Mouse (Mus musculus) left cerebral cortex, adult 11 months (tissue): ENCODE data around the gene Foxp4.

Source experiments
- DNase-seq: peaks from one replicate; pipeline ENCODE4 v3.0.0; 2022; ENCODE audit warnings: low spot score

The Foxp4 gene

DNA sequence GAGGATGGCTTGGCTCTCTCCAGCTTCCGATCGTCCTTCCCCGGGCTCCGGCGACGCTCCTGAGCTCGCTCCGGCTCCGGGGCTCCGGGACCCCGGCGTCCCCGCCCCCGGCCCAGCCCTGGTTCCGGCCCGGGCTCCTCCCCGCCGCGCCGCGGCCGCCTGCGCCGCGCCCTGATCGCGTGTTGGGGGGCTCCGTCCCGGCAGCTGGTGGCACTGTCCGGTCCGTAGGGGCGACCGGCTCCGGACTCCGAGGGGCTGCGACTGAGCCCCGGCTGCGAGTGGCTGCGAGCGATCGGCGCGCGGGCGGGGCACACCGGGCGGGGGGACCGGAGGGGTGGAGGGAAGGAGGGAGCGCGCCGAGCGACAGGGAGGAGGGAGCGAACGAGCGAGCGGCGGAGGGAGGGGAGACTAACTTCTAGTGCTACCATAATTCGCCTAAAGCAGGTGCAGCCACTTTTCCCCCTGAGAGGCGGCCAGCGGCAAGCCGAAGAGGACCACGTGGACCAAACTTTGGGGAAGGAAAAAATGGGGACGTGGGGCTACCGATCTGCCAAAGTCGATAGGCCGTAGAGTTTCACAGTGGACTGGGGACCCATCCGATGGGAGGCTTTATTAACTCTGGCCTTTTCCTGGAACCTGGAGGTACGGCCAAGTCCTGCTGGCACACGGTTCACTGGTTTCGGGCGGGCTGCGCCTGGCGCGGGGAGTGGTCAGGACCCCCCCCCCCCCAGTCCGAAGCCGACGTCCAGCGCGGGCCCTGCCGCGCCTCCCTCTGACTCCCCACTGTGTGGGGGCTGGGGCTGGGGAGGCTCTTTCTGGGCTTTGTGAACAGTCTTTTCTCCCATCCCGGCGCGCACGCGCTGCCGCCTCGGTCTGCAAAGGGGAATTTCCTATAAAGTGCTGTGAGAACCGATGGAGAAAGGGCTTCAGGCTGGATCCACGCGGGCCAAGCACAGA, at the start of gene Foxp4:
TSS of gene Foxp4 (minus strand) at position 263 of the 957 bp plus-strand sequence.
- peak; percentile 31 for DNase-seq

DNA sequence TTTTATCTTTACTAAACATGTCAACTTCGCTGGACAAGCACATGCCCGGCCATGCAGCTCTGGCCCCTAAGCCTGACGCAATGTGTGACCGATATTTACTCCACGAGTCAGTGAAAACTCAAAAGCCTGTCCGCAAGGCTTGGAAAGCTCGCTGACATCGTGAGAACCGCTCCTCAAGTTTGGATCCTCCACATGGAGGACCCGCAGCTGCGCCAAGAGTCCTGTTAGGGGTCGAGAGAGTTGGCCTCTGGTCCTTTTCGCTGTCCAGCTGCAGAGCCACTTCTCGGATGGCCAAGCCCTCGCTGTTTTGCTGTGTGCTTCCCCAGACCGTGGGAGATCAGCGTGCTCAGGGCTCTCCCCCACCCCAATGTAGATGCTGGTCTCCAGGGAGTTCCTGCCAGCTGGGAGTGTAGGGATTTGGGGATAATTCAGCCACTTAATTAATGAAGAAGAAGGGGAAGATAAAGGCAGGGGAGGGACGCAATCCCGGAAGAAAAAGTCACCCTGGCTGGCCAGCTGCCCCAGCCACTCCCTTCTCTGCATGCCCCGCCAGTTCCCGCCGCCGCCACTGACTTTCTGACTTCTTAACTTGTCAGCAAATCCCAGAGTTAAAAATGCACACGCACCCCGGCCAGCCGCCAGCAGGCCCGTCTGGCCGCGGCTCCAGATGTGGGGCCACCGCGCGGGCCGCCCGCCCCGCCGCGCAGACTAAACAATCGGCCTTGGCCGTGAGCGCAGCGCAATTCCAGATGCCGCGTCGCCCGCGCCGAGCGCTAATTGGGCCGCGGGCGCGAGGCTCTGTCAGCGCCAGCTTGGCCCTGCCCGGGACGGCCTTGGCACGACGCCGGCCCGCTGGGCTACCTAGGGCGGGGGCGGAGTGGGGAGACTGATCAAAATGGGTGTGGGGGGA, 49.4 kb upstream of the Foxp4 start:
- peak; percentile 9 for DNase-seq

DNA sequence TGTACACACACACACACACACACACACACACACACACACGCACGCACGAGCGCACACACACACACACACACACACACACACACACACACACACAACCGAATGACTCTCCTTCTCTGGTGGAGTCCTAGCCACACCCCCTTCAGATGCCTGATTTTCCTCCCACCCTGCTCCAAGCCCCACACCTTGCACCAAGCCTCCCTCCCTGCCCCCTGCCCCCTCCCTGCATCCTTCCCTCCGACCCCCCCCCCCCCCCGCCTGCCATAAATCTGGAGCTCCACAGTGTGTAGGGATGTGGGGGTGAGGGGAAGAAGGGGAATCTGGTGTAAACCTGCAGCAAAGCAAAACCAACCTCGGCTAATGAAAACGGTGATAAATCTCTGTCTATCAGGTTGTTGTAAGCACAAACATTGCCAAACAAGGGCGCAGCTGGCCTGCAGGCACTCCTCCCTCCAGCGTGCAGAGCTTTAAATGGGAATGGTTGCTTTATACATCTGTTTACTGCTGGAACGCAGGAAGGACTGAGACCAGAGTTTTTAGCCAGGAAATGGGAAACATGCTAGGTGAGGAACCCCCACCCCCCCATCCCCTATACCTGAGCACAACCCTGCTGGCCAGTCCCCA, 41.5 kb upstream of the Foxp4 start:
- DNase-seq = no peak

DNA sequence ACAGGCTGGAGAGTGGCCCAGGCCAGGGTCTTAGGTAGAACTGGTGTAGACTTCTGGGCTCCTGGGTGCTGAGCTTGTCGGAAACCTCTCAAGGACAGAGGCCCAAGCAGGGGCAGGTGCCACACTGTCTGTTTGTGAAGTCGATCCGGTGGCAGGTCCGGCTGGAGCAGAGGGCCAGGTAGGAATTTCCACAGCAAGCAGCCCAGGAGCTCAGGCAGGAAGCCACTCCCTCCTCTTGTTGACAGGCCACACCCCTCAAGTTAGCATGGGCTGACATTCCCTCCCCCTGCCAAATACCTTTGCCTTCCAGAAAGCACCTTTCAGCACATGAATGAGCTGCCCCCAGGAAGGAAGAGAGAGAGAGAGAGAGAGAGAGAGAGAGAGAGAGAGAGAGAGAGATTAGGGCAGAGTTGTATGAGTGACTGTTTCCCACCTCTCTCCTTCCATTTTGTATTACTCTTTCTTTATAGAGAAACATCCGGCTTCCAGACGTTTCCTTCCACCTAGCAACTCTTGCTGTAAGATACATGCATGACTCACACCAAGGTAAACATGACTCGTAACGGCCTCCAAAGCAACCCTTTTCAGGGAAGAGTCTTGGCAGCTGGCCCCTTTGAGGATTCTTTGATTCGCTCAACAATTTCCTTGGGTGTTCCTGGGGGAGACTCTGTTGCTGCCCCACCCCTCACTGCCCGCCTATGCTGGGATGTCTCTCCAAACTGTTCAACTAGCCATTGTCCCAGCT, 33.8 kb upstream of the Foxp4 start:
- DNase-seq = no peak

DNA sequence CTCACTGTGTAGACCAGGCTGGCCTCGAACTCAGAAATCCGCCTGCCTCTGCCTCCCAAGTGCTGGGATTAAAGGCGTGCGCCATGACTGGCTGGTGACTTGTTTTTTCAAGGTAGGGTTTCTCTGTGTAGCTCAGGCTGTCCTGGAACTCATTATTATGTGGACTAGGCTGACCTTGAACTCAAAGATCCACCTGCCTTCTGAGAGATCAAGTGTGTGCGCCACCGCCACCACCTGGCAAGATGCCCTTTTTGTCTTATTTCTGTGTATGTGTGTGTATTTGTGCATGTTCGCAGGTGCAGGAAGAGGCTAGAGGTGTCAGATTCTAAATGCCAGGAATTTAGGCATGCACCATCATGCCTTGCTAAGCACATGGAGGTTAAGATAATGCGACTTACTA, 32.0 kb upstream of the Foxp4 start:
- DNase-seq = no peak

DNA sequence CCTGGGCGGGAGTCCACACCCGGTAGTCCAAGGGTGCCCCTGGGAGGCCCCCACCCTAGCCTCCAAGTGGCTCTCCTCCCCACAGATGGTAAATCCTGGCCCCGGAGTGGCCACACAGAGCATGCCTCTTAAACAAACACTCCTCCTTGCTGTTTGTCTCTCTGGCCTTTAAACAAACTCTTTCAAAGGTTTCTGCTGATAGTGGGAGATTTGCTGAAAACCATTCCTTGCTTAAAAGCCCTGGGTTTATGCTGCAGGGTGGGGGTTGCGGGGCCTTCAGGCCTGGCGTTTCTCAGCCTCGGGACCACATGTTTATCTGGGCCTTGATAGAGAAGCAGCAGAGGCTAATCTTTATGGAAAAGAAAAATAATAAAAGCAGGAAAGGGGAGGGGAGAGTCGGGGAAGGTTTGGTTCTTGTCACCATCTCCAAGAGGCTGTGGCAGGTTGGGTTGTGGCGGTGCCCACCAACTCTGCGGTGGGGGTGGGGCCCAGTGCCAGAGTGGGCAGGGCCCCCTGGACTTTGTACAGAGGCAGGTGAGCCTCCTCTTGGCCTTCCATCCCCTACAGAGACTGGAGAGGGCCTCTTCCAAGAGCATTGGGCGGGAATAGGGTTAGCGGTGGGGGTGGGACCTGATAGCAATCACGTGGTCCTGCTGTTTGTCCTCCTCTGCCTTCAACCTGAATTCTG, 30.8 kb upstream of the Foxp4 start:
- no peak for DNase-seq

DNA sequence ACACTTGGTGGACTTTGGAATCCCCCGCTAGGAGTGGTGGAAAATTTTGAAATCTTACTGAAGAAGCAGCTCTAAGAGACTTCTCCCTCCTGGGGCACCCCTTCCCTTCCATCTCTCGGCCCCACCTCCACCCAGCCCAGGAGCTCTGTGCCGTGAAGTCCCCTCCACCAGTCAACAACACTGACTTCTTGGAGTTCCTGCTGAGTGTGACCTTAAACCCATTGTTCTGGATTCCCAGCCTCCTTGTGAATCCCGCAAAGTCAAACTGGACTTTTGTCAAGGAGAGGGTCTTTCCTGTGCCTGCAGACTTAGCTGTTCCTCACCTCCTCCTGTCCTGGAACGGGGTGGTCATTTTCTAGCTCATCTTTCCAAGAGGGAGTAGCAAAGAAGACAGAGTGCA, 28.8 kb upstream of the Foxp4 start:
- DNase-seq = no peak

DNA sequence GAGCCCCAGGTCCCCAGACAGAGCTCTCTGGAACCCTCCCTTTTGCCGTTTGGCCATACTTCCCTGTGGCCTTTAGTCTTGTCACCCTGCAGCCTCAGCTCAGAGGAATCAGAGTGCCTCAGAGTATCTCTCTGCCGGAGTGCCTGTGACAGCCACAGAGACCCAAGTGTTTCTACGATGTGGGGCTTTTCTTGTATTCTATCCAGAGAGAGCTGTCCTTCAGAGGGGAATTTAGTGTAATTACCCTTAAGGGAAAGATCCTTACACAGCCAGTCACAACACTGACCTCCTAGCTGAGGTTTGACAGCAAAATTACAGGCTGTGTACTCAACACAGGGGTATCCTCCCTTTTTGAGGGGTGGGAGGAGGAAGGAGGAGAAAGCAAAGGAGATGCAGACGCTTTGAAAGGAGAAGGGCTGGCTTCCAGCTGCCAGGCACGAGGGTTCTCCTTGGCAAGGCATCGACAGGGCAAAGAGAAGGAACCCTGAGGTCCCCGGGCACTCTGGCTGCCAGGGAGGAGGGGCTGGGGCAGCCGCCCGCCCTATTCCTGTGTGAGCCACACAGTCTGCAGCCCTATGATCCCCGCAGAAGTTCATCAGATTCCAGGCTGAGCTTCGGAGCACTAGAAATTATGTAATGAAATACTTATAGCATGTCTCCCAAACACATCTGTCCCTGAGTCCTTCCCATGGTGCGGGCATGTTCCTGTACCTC, 28.1 kb upstream of the Foxp4 start:
- no peak for DNase-seq

DNA sequence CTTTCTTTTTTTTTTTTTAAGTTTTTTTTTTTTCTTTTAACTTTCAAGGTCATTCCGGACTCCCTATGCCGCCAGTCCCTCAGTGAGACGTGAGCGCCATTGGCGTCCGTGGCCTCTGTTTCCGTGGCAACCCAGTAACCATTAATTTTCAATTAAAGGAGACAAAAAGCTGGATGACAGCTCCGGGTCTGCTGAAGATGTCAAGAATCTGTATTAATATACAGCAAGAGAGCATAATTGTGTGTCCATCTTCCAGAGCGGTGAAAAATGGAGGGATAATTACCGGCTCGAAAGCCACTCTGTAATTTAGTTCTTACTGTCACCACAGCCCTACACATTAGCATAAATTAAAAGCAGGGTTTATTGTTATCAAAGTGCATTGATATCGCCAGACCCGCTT, 27.0 kb upstream of the Foxp4 start:
- DNase-seq = no peak

DNA sequence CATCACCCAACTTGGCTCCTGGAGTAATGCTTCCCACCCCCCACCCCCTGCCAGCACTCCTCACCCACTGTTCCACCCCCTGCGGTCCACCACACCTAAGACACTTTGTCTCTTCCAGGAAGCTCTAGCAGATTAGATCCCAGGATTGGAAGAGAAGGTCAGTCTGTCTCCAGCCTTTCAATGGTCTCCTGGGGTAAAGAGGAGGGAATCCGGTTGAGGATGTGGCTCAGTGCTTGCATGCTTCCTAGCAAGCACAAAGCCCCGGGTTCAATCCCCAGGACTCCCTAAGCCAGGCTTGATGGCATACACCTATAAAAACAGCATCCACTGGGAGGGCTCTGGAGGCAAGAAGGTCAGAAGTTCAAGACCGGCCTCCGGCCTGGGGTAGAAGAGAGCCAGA, 26.4 kb upstream of the Foxp4 start:
- DNase-seq = no peak

DNA sequence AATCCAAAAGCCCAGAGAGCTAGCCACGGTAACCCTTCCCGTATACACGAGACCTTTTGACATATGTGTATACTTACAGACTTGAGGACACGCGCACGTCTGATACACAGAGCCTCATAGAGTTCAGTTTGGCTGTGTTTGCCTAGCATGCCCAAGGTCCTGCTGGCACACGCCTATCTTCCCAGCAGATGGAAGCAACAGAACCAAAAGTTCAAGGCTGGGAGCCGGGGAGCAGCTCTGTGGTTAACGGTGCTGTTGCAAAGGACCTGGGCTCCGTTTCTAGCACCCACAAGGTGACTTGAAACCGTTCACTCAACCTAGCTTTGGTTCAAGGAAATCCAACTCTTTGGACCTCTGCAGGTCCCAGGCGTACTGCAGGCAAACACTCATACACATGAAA, 25.0 kb upstream of the Foxp4 start:
- DNase-seq = no peak

DNA sequence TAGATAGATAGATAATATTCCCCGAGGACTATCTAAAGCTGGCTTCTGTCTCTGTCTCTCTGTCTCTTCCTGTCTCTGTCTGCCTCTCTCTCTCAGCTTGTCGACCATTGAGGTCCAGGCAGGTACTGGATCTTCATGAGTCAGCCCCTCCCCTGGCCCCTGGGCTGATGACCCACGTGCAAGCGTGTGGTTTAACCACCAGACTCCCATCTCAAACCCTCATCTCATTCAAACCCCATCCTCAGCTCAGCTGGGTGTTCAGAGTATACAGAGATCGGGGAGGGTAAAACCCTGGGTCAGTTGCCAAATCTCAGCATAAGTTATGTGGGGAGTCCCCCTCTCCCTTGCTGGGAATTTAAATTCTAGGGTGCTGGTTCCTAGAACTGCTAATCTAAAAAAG, 24.3 kb upstream of the Foxp4 start:
- no peak for DNase-seq

DNA sequence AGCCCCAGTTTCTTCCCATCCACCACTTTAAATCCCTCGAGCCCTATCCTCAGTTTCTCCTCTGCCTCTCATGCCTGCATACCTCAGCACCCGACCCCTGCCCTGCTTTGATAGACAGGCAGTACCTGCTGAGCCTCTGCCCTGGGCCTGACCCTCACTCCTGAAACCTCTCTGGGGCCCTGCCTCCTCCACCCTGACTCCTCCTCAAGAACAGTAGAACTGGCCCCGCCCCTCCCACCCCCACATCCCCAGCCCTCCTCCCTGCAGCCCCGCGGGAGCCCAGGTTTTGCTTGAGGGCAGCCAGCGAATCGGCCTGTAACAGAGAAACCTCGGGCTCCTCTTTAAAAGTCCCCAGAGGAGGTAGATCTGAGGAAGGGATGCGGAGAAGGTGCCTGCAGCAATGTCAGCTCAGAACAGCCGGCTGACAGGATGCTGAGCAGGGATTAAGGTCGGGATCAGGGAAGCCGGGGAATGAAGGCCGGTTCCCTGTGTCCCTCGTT, 22.5 kb upstream of the Foxp4 start:
- no peak for DNase-seq

DNA sequence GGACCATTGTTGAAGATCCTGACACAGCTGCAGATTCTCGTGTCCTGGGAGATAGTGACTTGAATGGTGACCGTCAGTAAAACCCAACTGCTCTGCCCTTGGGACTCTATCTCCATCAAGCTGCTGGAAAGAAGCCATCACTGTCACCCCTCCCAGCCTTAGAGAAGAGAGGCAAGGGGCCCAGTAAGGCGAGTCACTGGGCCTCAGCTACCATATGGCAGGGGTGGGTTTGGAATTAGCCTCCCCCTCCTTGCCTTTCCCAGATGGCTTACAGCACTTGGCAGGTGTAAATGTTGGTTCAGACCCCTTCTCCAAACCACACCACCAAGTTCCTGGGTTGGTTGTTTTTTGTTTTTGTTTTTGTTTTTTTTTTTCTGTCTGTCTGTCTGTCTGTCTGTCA, 21.7 kb upstream of the Foxp4 start:
- DNase-seq = no peak

DNA sequence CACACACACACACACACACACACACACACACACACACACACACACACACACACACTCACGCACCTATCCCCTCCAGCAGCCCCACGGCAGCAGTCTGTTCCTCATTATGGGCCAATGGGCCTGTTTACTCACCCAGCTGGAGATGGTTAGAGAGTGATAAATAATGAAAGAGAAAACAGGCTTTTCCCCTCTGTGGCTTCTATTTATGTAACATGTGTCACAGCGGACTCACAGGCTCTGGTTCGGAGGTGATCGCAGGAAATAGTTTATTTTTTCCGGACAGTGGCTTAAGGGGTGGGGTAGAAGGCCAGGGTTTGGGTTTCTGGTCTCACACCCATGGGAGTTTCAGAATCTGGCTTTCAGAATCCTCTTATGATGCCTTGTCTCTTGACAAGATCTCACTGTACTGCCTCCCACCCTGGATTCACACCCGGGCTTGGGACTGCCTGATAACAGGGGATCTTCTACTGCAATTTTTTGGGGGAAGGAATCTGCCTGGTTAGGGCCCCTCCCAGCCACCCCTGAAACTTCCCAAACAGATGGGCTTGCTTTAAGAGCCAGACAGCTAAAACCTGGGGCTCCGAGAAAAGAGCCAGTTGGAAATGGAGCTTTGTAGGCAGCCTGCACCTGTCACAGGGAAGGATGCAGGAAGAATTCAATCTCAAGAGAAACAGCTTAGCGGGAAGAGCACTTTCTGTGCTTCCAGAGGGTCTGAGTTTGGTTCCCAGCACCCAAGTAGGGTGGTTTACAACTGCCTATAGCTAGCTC, 18.8 kb upstream of the Foxp4 start:
- no peak for DNase-seq

DNA sequence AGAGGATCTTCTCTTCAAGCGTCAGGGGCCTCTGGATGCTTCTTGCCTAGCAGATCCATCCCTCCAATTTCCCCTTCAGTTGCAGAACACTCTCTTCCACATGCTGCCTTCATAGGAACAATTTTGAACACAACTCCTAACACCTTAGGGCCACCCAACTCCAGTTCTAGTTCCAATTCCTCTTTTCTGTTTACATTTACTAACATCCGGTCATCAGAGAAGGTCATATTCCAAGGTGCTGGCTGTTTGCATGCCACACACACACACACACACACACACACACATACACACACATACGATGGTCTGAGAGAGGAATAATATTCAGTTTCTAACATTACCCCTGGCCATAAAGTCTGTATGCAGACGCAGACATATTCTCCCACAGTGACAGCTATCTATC, 17.6 kb upstream of the Foxp4 start:
- no peak for DNase-seq

DNA sequence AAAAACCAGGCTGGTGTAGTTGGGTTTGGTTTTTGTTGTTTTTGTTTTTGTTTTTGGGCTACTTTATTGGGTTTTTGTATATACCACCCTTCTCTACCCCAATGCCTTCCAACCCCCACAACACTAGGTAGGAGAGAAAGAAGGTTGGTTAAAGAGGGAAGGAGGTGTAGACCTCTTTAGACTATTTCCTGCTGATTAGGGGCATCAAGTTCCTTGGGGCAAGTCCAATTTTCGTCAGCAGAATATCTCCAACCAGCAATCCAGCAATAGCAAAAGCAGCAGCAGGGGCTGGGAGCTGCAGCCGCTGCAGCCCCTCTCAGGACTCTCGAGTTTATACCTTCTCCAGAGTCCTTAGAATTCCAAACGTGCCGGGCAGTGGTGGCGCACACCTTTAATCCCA, 14.4 kb upstream of the Foxp4 start:
- no peak for DNase-seq

DNA sequence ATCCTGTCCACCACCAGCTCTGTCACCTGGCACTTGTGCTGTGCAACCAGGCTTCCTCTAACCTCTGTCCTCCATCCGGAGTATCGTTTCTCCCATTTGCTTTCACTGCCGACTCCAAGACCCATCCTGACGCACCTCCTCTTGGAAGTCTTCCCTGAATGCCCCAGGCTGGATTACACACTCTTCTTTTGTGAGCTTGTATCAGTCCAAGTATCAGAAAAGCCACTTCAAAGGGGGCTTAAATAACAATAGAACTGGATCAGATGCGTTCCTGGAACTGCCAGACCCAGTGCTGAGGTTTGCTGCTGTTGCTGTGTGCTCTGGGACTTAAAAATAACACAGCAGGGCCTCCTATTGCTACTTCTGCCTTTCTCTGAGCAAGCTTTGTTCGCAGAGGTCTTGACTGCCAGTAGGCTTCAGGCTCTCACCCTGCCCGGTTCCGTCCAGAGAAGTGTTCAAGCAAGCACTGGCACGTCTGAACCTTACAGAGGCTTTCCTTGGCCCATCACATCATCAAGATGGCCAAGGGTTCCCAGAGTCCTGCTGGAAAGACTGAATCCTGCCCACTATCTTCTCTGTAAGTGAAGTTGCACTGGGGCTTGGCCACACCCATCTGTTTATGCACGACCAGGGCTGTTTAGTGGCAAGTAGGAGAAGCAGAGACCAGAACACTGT, 13.6 kb upstream of the Foxp4 start:
- DNase-seq = no peak

DNA sequence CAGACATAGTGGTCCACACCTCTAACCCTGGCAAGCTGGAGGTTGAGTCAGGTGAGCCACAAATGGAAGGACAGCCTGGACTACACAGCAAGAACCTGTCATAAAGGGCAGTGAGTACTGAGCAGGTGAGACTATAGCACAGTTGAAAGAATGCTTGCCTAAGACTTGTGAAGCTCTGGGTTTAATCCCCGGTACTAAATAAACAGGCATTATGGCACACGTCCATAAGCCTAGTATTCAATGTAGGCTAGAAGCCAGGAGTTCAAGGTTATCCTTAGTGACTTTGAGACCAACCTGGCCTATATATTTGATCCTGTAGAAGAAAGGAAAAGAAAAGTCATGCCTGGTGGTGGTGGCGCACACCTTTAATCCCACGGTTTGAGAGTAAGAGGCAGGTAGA, 12.1 kb upstream of the Foxp4 start:
- no peak for DNase-seq
